Mouse (Mus musculus): ENCODE results near the gene Rab4b. TPM values are rescaled to one million over a fixed set of nuclear protein-coding genes. Genes with fewer than 3 reads are reported as not detected.

Rab4b gene
- total RNA-seq (2023): 77.3 TPM

GRCm38 (mm10) chr7:27178324-27179216, at the start of gene Rab4b:
Gene Rab4b (minus strand): TSS chr7:27178896.

GRCm38 (mm10) chr7:27228281-27228821, 49.7 kb upstream of the Rab4b start, which contains the start of gene Itpkc:
Gene Itpkc (minus strand): TSS chr7:27228661.

DNA sequence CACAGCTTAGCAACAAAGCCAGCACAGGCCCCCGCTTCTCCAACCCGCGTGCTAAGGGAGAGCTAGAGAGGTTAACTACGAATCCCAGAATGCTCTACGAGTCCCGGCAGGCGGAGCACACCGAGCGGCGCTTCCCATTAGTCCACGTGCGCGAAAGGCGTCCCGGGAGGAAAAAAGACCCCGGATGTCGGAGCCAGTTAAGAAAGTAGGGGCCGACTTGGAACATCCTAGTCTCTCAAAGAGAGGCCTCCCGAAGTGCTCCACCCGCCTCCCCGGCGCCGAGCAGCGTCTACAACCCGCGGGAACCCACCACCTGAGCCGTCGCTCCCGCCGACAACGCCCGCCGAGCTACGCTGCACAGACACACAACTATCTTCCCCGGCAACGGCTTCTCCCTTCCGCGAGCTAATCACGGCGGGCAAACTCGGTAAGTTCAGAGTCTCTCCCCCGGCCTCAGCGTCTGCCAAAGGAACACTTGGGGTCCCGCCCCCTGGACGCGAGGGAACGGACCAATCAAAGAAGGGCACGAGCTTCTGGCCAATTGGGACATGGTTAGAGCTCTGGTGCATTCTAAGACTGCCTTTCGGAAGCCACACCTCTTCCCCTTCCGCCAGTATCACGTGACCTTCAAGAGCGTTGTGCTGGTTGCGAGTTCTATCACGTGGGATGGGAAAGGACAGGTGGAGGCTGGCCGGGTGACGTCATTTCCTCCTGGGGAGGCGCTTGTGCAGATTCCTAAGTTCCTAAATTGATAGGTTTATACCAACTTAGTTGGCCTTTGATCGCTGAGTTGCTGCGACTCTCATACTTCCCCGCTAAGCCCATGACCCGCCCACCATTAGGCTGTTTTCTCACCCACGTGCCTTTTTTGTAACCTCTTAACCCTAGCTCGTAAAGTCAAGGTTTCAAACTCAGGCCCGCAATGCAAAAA, 17.2 kb upstream of the Rab4b start, which contains the start of the genes BC024978 and Snrpa:
TSS of gene BC024978 (plus strand) at position 101 of the 931 bp plus-strand sequence.
TSS of gene Snrpa (minus strand) at position 591 of the 931 bp plus-strand sequence.

GRCm38 (mm10) chr7:27180837-27181695, 2.4 kb upstream of the Rab4b start, which contains the start of the genes Gm21983 and Mia:
Gene Gm21983 (minus strand): TSS chr7:27181086.
Gene Mia (minus strand): TSS chr7:27181157.

DNA sequence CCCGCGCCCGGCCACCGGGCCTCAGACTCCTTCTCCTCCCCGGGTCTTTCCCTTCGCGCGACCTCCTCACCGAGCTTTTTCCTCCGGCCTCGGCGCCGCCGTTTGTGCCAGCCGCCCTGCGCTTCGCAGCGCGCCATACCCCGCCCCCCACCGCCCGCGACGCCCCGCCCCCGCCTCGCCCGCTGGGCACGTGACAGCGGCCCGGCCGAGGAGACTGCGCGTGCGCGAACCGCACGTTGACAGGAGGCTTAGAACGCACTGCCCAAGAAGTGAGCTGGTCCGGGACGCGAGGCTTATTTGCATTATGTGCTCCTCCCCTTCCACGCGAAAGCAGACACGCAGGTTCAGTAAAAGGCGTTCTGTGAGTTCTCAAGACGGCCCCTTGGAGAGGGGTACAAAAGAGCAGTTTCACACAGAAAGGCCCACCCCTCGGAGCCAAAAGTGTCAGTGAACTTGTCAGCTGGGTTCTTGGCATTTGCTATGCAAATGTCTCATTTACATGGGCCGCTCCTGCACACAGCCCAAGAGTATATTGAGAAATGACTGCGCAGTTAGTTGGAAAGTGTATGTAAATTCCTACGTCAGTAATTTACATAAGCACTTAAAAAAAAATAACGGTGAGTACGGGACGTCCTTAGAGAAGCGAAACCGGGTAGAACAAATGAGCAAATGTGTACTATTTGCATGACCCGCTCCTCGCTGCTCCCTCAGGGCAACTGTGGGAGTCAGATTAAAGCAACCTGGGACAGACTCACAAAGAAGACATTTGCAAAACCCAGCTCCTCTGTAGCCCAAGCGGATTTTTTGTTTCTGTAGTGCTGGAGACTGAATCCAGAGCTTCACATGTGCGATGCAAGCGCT, 11.9 kb downstream of the Rab4b start, which contains the start of gene Egln2:
TSS of gene Egln2 (minus strand) at position 189 of the 861 bp plus-strand sequence.

GRCm38 (mm10) chr7:27153205-27153764, 25.4 kb downstream of the Rab4b start, which contains the start of gene Cyp2t4:
Gene Cyp2t4 (plus strand): TSS chr7:27153714.

DNA sequence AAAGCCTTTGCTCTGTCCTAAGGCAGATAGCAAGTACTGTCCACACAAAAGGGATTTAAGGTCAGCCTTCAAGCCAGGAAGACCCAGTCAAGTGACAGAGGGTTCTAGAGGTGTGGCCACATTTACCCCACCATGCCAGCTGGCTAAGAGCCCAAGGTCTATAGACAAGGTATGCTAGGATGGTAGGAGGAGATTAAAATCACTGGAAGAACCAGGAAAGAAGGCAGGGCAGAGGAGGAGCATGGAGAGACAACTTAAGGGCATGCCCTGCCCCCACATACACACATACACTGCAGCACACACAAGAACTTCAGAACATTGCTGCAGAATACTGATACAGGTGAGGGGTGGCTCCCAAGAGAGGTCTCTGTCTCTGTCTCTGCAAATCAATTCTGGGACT, 59.0 kb downstream of the Rab4b start, which contains the start of gene Cyp2f2:
TSS of gene Cyp2f2 (plus strand) at position 234 of the 400 bp plus-strand sequence.

Other genes starting within 250 kb of the Rab4b start
- gene Cyp2a22, start 239.5 kb downstream of the Rab4b start, total RNA-seq (2023): not detected
- gene Cyp2a12, start 149.8 kb downstream of the Rab4b start, total RNA-seq (2023): not detected
- gene Cyp2f2, start 59.0 kb downstream of the Rab4b start, total RNA-seq (2023): not detected
- gene Cyp2t4, start 25.2 kb downstream of the Rab4b start, total RNA-seq (2023): not detected
- gene Egln2, start 12.1 kb downstream of the Rab4b start, total RNA-seq (2023): 95.0 TPM
- 0.44 TPM for gene Gm21983, start 2.2 kb upstream of the Rab4b start, total RNA-seq (2023)
- gene Mia, start 2.3 kb upstream of the Rab4b start, total RNA-seq (2023): not detected
- 10.9 TPM for gene BC024978, start 16.9 kb upstream of the Rab4b start, total RNA-seq (2023)
- 77.4 TPM for gene Snrpa, start 17.4 kb upstream of the Rab4b start, total RNA-seq (2023)
- gene Itpkc, start 49.8 kb upstream of the Rab4b start, total RNA-seq (2023): 12.1 TPM
- gene Coq8b, start 54.1 kb upstream of the Rab4b start, total RNA-seq (2023): 15.3 TPM
- gene Numbl, start 79.5 kb upstream of the Rab4b start, total RNA-seq (2023): 2.7 TPM
- gene Ltbp4, start 158.8 kb upstream of the Rab4b start, total RNA-seq (2023): 1.1 TPM
- 60.2 TPM for gene Shkbp1, start 177.1 kb upstream of the Rab4b start, total RNA-seq (2023)
- gene Gm20479, start 178.5 kb upstream of the Rab4b start, total RNA-seq (2023): 3.7 TPM

Measured in CD4-positive naive resting alpha-beta T cell, adult 76 days (primary cell).